Mouse (Mus musculus) heart, adult 11 months (tissue): ENCODE measurements at regions not wholly inside any gene's neighbourhood (a gene's known extent, or its start where the extent isn't known, plus 50 kb on each side); places are given as distances from the start of the nearest gene placed in this dataset.

Experiments used
- DNase-seq: peaks from one replicate; pipeline ENCODE4 v3.0.0; 2022

DNA sequence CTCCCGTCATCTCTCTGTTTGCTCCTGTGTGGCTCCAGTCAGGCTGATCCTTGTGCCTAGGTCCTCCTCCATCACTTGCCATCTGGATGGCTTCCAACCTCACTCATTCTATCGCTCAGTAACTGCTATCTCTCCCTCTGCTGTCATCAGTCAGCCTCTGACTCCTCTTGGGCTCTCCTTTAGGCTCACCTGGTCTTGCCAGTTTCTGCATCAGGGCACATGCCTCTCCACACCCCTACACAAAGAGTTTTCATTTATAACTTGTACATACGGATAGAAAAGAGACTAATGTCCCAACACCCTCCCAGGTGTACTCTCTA, 2664.7 kb upstream of the Lrrc6 start:
- peak; percentile 86 for DNase-seq

DNA sequence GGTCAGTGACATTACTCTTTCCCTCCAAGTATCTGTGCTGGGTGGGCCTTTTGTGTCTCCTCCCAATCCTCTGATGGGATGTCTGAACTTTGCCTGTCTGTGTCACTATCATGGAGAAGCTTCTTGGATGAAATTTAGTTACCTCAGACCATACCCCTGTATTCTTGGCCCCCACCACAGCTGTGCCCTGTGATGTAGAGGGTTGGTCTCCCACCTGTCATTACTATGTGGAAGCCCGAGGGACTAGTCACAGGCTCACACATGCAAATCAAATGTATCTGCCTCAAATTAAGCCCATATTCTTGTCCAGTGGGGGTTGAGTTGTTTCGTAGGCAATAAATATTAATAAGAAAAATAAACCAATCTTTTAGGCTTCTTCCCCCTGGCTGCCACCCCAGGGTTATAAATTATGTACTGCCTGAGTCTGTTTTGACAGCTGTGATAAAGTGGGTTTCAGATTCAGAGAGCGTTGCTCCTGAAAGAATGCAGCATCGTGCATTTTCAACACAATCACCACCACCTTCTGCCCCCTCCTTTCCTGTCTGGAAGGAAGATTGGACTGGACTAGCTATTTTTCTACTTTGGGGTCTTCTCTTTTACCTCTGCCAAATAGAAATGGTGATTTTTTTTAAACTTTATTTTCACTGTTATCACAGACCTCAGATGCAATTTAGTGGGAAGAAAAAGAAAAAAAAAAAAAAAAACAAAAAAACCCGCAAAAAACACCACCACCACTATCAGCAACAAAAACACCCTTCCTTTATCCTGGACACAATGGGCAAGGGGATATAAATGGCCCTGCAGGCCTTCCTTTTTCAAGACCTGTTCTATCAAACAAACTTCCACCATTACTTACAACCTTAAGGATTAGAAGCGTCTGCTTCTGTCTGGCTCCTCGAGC, 2664.1 kb upstream of the Lrrc6 start:
- DNase-seq, result peak; percentile 85

DNA sequence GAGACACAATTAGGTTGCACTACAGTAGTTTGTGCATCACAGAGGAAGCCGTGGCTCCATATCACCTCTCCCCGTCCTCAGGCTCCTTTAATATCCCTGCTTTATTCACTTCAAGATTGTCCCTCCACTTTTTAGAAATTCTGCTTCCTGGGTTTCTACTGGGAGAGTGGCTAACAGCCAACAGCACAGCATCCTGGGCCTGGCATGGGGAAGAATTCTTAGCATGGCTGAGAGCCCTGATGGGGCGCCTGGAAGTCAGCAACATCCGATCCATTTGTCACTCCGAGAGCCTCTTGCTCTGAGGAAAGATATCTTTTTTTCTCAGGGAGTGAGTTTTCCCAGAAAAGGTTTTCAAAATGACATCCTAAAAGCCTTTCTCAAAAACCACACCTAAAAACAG, 2660.3 kb upstream of the Lrrc6 start:
- DNase-seq, result no peak

DNA sequence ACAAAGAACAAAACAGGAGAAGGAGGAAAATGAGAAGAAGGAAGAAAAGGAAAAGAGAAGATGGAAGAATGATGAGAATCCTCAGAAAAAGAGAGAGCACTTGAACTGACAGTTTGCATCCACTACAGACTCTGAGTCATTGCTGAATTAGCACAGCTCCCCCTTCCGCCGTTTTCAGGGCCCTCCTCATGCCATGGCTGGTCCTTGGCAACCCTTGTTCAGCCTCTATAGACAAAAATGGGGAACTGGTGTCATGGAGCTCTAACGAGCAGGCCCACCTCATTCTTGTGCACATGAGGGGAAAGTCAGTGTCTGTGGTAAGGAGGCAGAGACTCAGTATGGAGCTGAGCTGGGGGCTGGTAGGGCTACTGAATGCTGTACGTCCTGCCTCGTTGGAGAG, 2657.4 kb upstream of the Lrrc6 start:
- no peak for DNase-seq
